Mouse (Mus musculus) hindbrain, embryonic 15.5 days (tissue): ENCODE data around the gene Eml6. TPM values are rescaled to one million over a fixed set of nuclear protein-coding genes. Genes with fewer than 3 reads are reported as not detected.

Experiments used
- ATAC-seq: fragments of 200-750 bp; cut with Nextera tagmentation; 2 replicates; pipeline ENCODE4 v1.8.0; 2017; ENCODE audit warnings: low read depth, moderate number of reproducible peaks, moderate TSS enrichment; ENCODE audit not compliant: low FRiP score
- H3K27ac ChIP-seq: fragments of 300-500 bp; sonication (generic); replicated peaks from 2 replicates; pipeline ENCODE4 v1.5.1; 2015; ENCODE audit warnings: mild to moderate bottlenecking, inconsistent platforms
- H3K27me3 ChIP-seq: fragments of 300-500 bp; sonication (generic); 2 replicates; pipeline ENCODE4 v1.6.1; 2015; ENCODE audit warnings: control low read depth, inconsistent platforms
- H3K36me3 ChIP-seq: fragments of 300-500 bp; sonication (generic); 2 replicates; pipeline ENCODE4 v1.6.1; 2015; ENCODE audit warnings: control low read depth, inconsistent platforms
- H3K4me1 ChIP-seq: fragments of 300-500 bp; sonication (generic); replicated peaks from 2 replicates; pipeline ENCODE4 v1.6.1; 2015; ENCODE audit warnings: control low read depth, inconsistent platforms
- H3K4me2 ChIP-seq: fragments of 300-500 bp; sonication (generic); 2 replicates; pipeline ENCODE4 v1.6.1; 2015; ENCODE audit warnings: moderate library complexity, mild to moderate bottlenecking, inconsistent platforms
- H3K4me3 ChIP-seq: fragments of 300-500 bp; sonication (generic); 2 replicates; pipeline ENCODE4 v1.5.1; 2015; ENCODE audit warnings: mild to moderate bottlenecking, inconsistent platforms
- H3K9ac ChIP-seq: fragments of 300-500 bp; sonication (generic); 2 replicates; pipeline ENCODE4 v1.6.1; 2015; ENCODE audit warnings: inconsistent platforms
- H3K9me3 ChIP-seq: fragments of 300-500 bp; sonication (generic); 2 replicates; pipeline ENCODE4 v1.6.1; 2016; ENCODE audit warnings: control low read depth, inconsistent platforms
- WGBS: fragments of 180-500 bp; shearing (Covaris S2); methylation state at CpG from one replicate; pipeline ENCODE4 v1.1.7; 2015; 5-methylcytosine and 5-hydroxymethylcytosine counted together
- polyA plus RNA-seq: library from polyadenylated mRNA; unstranded; fragments of >200 nt; fragmentation: Nextera tagmentation; extraction: Ambion mirVana; gene quantifications from 2 replicates; pipeline ENCODE4 v1.2.1, GENCODE M21; 2015

Eml6 gene
- polyA plus RNA-seq, 1 experiment from 2014 or later: 5.6 TPM

- Histone ChIP-seq H3K4me1 (peaks cover 28% of the 10 kb centered on the region), H3K4me3 (no peak overlapping the region), H3K4me2 (peak overlapping the region; percentile 65), H3K27ac (no peak overlapping the region), H3K36me3 (no peaks in the 10 kb centered on the region), H3K27me3 (no peaks in the 10 kb centered on the region), H3K9ac (no peak overlapping the region), H3K9me3 (no peaks in the 10 kb centered on the region)
- ATAC-seq: no peak
Measured at GRCm38 (mm10) chr11:29694754-29695153, 331.1 kb downstream of the Eml6 start.

GRCm38 (mm10) chr11:29693576-29694410 lies 332.0 kb downstream of the Eml6 start:
- H3K4me3 ChIP-seq: peak overlapping the region; percentile 96
- H3K36me3 ChIP-seq: no peaks in the 10 kb centered on the region
- H3K9ac ChIP-seq: peak overlapping the region; percentile 100
- no peaks in the 10 kb centered on the region for H3K27me3 ChIP-seq
- peak overlapping the region; percentile 65 for H3K4me2 ChIP-seq
- H3K27ac ChIP-seq: peak overlapping the region; percentile 99
- under 1% methylated on average over 49 of the region's 53 CpGs for WGBS
- peaks cover 28% of the 10 kb centered on the region for H3K4me1 ChIP-seq
- peak; percentile 83 for ATAC-seq
- H3K9me3 ChIP-seq: no peaks in the 10 kb centered on the region

Other genes with a start within 250 kb of the Eml6 start
- 0.60 and 0.77 TPM in 2 replicates for gene 4931440F15Rik, start 200.4 kb downstream of the Eml6 start, polyA plus RNA-seq
- gene Sptbn1, start 242.1 kb upstream of the Eml6 start, polyA plus RNA-seq: 177 and 181 TPM in 2 replicates